Mouse (Mus musculus) forebrain, embryonic 14.5 days (tissue): ENCODE measurements at regions not wholly inside any gene's neighbourhood (a gene's known extent, or its start where the extent isn't known, plus 50 kb on each side); places are given as distances from the start of the nearest gene placed in this dataset.

Experiments
- ATAC-seq: fragments of 200-750 bp; cut with Nextera tagmentation; 2 replicates; pipeline ENCODE4 v1.8.0; 2017; ENCODE audit warnings: mild to moderate bottlenecking, moderate library complexity
- DNase-seq: peaks from one replicate; pipeline ENCODE4 v3.0.0-alpha.2; 2015; ENCODE audit warnings: low spot score
- H3K27ac ChIP-seq: fragments of 300-500 bp; sonication (generic); 2 replicates; pipeline ENCODE4 v1.5.1; 2014; ENCODE audit warnings: low read depth, mild to moderate bottlenecking, control low read depth, low read length, moderate library complexity
- H3K27me3 ChIP-seq: fragments of 300-500 bp; sonication (generic); replicated peaks from 2 replicates; pipeline ENCODE4 v1.6.1; 2014; ENCODE audit warnings: low read length, control low read depth, mixed read lengths; ENCODE audit not compliant: control insufficient read depth, insufficient read depth
- H3K36me3 ChIP-seq: fragments of 300-500 bp; sonication (generic); 2 replicates; pipeline ENCODE4 v1.6.1; 2014; ENCODE audit warnings: low read length, control low read depth; ENCODE audit not compliant: control insufficient read depth, insufficient read depth
- H3K4me1 ChIP-seq: fragments of 300-500 bp; sonication (generic); 2 replicates; pipeline ENCODE4 v1.6.1; 2014; ENCODE audit warnings: antibody characterized with exemption, low read length, control low read depth; ENCODE audit not compliant: control insufficient read depth, insufficient read depth
- H3K4me2 ChIP-seq: fragments of 300-500 bp; sonication (generic); 2 replicates; pipeline ENCODE4 v1.6.1; 2014; ENCODE audit warnings: mild to moderate bottlenecking, control low read depth, low read length
- H3K4me3 ChIP-seq: fragments of 300-500 bp; sonication (generic); 2 replicates; pipeline ENCODE4 v1.5.1; 2014; ENCODE audit warnings: low read depth, low read length, control low read depth
- H3K9ac ChIP-seq: fragments of 300-500 bp; sonication (generic); 2 replicates; pipeline ENCODE4 v1.6.1; 2014; ENCODE audit warnings: mild to moderate bottlenecking, low read length, control low read depth, moderate library complexity
- H3K9me3 ChIP-seq: fragments of 300-500 bp; sonication (generic); replicated peaks from 2 replicates; pipeline ENCODE4 v1.6.1; 2016; ENCODE audit warnings: low read length, control low read depth, mixed read lengths; ENCODE audit not compliant: control insufficient read depth
- WGBS: fragments of 180-500 bp; shearing (Covaris S2); extraction: QIAGEN DNeasy Blood & Tissue Kit; methylation state at CpG from one replicate; pipeline ENCODE4 v1.1.7; 2014; 5-methylcytosine and 5-hydroxymethylcytosine counted together

DNA sequence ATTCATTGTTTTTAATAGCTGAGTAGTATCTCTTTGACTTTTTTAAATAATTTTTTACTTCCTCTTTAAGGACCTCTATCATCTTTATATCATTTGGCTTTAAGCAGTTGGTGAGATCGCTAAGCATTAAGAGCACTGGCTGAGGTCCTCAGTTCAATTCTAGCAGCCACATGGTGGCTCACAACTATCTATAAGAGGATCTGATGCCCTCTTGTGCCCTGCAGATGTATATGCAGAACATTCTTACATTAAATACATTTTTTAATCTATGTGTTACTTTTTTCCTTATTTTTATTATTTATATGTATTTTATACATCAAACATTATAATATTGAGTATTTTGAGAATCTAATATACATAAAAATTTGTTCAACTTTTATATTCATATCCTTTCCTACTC, 119.3 kb downstream of the Efhb start:
- Histone ChIP-seq H3K27me3 (no peaks in the 10 kb centered on the region), H3K4me1 (no peaks in the 10 kb centered on the region), H3K4me3 (no peak overlapping the region), H3K4me2 (no peak overlapping the region), H3K36me3 (no peaks in the 10 kb centered on the region), H3K9me3 (no peaks in the 10 kb centered on the region), H3K9ac (no peak overlapping the region), H3K27ac (no peak overlapping the region)
- DNase-seq (peak; percentile 6), ATAC-seq (no peak)
- WGBS: 67% methylated on average over 1 of the region's 1 CpGs

DNA sequence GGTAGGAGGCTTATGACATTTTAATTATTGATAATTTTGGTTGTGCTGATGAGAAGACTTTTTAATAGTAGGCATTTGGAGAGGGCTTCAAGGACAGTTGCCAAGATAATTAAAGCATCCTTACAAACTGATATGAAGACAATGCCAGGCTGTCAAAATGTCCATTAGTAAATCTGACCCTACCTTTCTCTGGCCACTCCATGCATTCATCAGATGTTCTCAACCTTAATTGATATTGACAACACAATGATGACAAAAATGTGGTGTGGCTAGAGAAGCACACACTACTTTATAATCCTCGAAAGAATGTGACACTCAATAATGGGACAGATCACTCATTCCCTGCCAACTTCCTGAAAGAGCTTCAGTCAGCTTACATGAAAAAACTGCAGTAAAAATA, 140.1 kb downstream of the Efhb start:
- Histone ChIP-seq H3K9ac (no peak overlapping the region), H3K27me3 (no peaks in the 10 kb centered on the region), H3K4me2 (no peak overlapping the region), H3K27ac (no peak overlapping the region), H3K4me1 (no peaks in the 10 kb centered on the region), H3K4me3 (no peak overlapping the region), H3K9me3 (no peaks in the 10 kb centered on the region), H3K36me3 (no peaks in the 10 kb centered on the region)
- ATAC-seq (no peak), DNase-seq (no peak)
- WGBS: 63% methylated on average over 1 of the region's 1 CpGs
